Mouse (Mus musculus) lung, postnatal 4 days (tissue): ENCODE data around the gene Lrpprc.
"Not testable (repeated sequence)": the region's sequence is repeated elsewhere in the genome, so short reads cannot be mapped to it uniquely, and the experiment has no call there.

ENCODE experiments used
- DNase-seq, 2 experiments: peaks; one replicate each; pipeline ENCODE4 v3.0.0; 2021

Gene Lrpprc

GRCm38 (mm10) chr17:84790447-84791098, at the start of gene Lrpprc:
Gene Lrpprc, minus strand, starts transcription at chr17:84790789.
- peak; percentile 96 for DNase-seq

- DNase-seq, result peak; percentile 41 to 74
These were observed 47.2 kb upstream of the Lrpprc start for GRCm38 (mm10) chr17:84837780-84838179.

GRCm38 (mm10) chr17:84835249-84835648, 44.7 kb upstream of the Lrpprc start:
- DNase-seq, result no peak

- no peak for DNase-seq
These were observed 41.8 kb upstream of the Lrpprc start for GRCm38 (mm10) chr17:84832346-84832745.

- no peak for DNase-seq
These were observed 37.7 kb upstream of the Lrpprc start for GRCm38 (mm10) chr17:84828301-84828700.

GRCm38 (mm10) chr17:84820603-84821002, 30.0 kb upstream of the Lrpprc start:
- peak in 1 of 2 experiments; percentile 15 for DNase-seq

- no peak for DNase-seq
These were observed 27.8 kb upstream of the Lrpprc start for GRCm38 (mm10) chr17:84818390-84818789.

- DNase-seq, result no peak
These were observed 25.4 kb upstream of the Lrpprc start for GRCm38 (mm10) chr17:84816014-84816461.

GRCm38 (mm10) chr17:84814905-84815304, 24.3 kb upstream of the Lrpprc start:
- DNase-seq, result no peak

- not testable (repeated sequence) for DNase-seq
These were observed 23.6 kb upstream of the Lrpprc start for GRCm38 (mm10) chr17:84814192-84814591.

- DNase-seq, result no peak
These were observed 1.4 kb upstream of the Lrpprc start for GRCm38 (mm10) chr17:84792006-84792405.

GRCm38 (mm10) chr17:84791156-84791555, 567 bp upstream of the Lrpprc start:
- peak in 1 of 2 experiments; percentile 8 for DNase-seq

GRCm38 (mm10) chr17:84790043-84790442, 546 bp downstream of the Lrpprc start:
- DNase-seq, result no peak

- DNase-seq, result no peak
These were observed 2.0 kb downstream of the Lrpprc start for GRCm38 (mm10) chr17:84788376-84789125.

- DNase-seq, result no peak
These were observed 3.1 kb downstream of the Lrpprc start for GRCm38 (mm10) chr17:84787477-84787876.

- DNase-seq, result no peak
These were observed 3.7 kb downstream of the Lrpprc start for GRCm38 (mm10) chr17:84786911-84787310.

- no peak for DNase-seq
These were observed 5.4 kb downstream of the Lrpprc start for GRCm38 (mm10) chr17:84785176-84785575.

- no peak for DNase-seq
These were observed 7.1 kb downstream of the Lrpprc start for GRCm38 (mm10) chr17:84783491-84783890.

- no peak for DNase-seq
These were observed 10.3 kb downstream of the Lrpprc start for GRCm38 (mm10) chr17:84780321-84780720.

GRCm38 (mm10) chr17:84778477-84778978, 12.1 kb downstream of the Lrpprc start:
- no peak for DNase-seq

- DNase-seq, result no peak
These were observed 14.1 kb downstream of the Lrpprc start for GRCm38 (mm10) chr17:84776362-84777000.

- no peak for DNase-seq
These were observed 15.3 kb downstream of the Lrpprc start for GRCm38 (mm10) chr17:84775291-84775690.

GRCm38 (mm10) chr17:84771882-84772281, 18.7 kb downstream of the Lrpprc start:
- DNase-seq, result no peak

GRCm38 (mm10) chr17:84758971-84759370, 31.6 kb downstream of the Lrpprc start:
- no peak for DNase-seq
